ENCODE assay signal across 13 mouse cellular contexts in genomic region chr13:91348489-91349083, GRCm38 (mm10).
"Had no signal": no experiment of that assay in that cellular context is flagged by ENCODE, and none has a peak within 500 bp of the region (broad histone marks: within the 10 kb centered on the region; RNA-seq: fewer than 3 reads in every experiment).

No protein-coding gene starts in this region.

- DNase-seq: kidney, adult 2 months; kidney, postnatal 14 days; layer of hippocampus, postnatal 36 days; lung, embryonic 14.5 days; lung, postnatal 10 days; lung, postnatal 4 days; right cerebral cortex, postnatal 25 days; thymus, postnatal 4 days had no signal

- H3K27ac ChIP-seq: kidney, embryonic 15.5 days; limb, embryonic 15.5 days; liver, embryonic 12.5 days had no signal

- H3K4me1 ChIP-seq: kidney, embryonic 15.5 days; limb, embryonic 15.5 days; liver, embryonic 12.5 days had no signal

- H3K9ac ChIP-seq: kidney, embryonic 15.5 days; limb, embryonic 15.5 days; liver, embryonic 12.5 days; lung, embryonic 14.5 days had no signal

- H3K4me2 ChIP-seq: kidney, embryonic 15.5 days; limb, embryonic 15.5 days; liver, embryonic 12.5 days; lung, embryonic 14.5 days had no signal

- ATAC-seq: intestine, embryonic 16.5 days; liver, embryonic 12.5 days; midbrain, embryonic 16.5 days had no signal

- H3K9me3 ChIP-seq: kidney, embryonic 15.5 days; limb, embryonic 15.5 days; liver, embryonic 12.5 days had no signal

- H3K36me3 ChIP-seq: kidney, embryonic 15.5 days; limb, embryonic 15.5 days; liver, embryonic 12.5 days had no signal

- H3K27me3 ChIP-seq: kidney, embryonic 15.5 days; limb, embryonic 15.5 days; liver, embryonic 12.5 days had no signal

- H3K4me3 ChIP-seq: kidney, embryonic 15.5 days; limb, embryonic 15.5 days; liver, embryonic 12.5 days had no signal
